Mouse (Mus musculus): ENCODE data around the gene Ebf1. TPM values are rescaled to one million over a fixed set of nuclear protein-coding genes. Genes with fewer than 3 reads are reported as not detected.

The Ebf1 gene
- total RNA-seq, 2 experiments from 2014 or later, result 13.4 to 14.4 TPM

- peak; percentile 65 to 75 for DNase-seq
- intact Hi-C loops (cut with DNase I), result loop anchor here (1.0 kb wide), 1 partner anchor 65 kb away; no protein-coding TSS in a partner anchor
These were observed 843 bp downstream of the Ebf1 start for GRCm38 (mm10) chr11:44617734-44618586.

- DNase-seq, result peak; percentile 41 to 65
- intact Hi-C loops (cut with DNase I), result no loop called here
These were observed 2.2 kb downstream of the Ebf1 start for GRCm38 (mm10) chr11:44619131-44619886.

DNA sequence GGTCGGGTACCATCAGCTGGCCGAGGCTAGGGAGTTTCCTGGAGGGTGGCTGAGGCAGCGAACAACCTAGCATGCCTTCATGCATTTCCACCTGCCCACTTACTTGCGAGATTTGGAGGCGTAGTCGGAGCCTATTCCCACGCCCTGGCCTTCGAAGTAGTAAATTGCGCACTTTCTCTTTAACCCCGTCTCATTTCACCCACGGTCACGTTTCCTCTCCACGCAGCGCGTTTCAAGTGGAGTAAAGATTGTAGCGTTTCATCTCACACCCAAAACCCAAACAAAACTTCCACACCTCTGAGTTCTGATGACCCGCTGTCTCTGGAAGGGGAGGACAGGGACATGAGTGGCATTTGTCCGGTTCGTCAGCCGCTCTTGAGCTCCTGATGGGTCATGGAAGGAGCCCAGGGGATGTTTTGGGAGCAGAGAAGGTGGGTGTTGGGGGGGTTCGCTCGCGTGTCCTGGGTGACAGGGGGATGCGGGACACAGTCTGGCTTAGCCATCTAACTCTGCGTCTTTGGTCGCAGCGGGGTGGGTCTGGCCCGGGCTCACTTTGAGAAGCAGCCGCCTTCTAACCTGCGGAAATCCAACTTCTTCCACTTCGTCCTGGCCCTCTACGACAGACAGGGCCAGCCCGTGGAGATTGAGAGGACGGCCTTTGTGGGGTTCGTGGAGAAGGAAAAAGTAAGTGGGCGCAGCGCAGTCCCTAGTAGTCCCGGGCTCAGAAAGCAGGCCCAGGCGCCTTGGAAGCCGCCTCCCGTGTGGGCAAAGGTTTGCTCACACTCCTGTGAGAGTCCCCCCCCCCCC, 3.0 kb downstream of the Ebf1 start:
- intact Hi-C loops (cut with DNase I), result loop anchor here (2.0 to 5.0 kb wide), 2 partner anchors 47 to 125 kb away; no protein-coding TSS in a partner anchor

DNA sequence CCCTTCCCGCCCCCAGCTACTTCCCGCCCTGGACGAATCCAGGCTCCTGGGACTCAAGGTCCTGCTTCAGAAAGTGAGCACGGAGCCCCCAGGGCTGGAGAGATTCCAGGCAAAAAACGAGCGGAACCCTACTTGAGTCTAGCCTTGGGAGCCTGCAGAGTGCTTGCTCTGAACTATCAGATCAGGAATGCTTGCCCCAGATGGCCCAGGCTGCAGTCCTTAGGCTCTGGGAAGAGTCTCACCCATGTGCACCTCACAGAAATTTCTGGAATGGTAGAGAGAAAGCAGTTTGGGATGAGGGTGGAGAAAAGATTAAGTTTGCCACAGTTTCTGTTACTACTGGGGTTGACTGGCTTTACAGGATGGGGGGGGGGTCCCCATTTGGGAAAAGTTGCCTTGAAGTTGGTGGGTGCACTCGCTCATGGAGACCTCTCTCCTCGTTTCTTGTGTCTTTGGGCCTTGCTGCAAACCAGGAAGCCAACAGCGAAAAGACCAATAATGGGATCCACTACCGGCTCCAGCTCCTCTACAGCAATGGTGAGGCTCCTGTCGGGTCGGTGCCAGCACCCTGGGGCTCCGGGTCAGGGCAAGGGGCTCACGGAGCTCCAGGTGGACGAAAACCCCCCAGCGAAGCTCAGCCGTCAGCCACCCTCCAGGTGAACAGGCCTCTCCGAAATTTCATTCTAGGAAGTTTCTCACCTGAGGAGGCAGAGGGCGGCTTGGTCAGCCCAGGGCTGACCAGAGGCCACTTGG, 3.8 kb downstream of the Ebf1 start:
- peak; percentile 14 to 32 for DNase-seq
- intact Hi-C loops (cut with DNase I), result loop anchor here (2.0 to 5.0 kb wide), 2 partner anchors 46 to 124 kb away; no protein-coding TSS in a partner anchor

More for the DNA sequence above, 3.0 kb downstream of the Ebf1 start:
- peak; percentile 49 to 71 for DNase-seq

GRCm38 (mm10) chr11:44621615-44622014, 4.5 kb downstream of the Ebf1 start:
- intact Hi-C loops (cut with DNase I), result loop anchor here (2.0 to 5.0 kb wide), 2 partner anchors 46 to 123 kb away; no protein-coding TSS in a partner anchor

DNA sequence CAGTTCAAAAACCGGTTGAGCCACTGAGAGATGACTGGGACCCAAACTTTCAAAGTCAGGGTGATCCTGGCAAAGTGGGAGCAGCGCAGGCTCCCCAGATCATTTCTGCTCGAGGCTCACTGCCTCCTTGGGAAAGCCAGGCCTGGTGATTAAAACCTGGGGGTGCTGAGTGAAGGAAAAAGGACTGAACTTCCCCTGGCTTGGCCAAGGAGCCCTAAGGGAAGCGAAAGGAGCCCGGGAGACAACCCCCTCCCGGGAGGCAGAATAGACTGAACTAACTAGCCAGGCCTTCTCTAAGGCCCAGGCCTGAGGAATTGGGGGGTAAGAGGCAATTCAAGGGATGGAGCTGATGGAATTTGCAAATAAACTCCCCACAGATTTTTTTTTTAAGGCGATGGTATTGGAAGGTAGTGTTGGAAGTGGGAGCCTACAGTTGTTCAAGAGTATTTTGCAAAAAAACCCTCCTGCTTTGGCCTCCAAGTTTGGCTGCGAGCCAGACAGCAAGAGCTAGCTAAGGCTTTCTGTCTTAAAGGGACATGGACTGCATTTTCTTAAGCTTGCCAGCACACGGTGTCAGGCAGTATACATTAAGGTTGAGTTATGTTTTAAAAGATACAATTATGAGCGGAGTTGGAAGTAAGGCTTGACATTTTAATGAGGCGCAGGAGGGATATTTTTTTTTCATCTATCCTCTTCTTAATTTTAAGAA, 5.1 kb downstream of the Ebf1 start:
- DNase-seq, result peak; percentile 64 to 66
- intact Hi-C loops (cut with DNase I), result loop anchor here (5.0 kb wide), 1 partner anchor 45 kb away; no protein-coding TSS in a partner anchor

More at GRCm38 (mm10) chr11:44621615-44622014, 4.5 kb downstream of the Ebf1 start:
- DNase-seq, result peak; percentile 9 to 31

DNA sequence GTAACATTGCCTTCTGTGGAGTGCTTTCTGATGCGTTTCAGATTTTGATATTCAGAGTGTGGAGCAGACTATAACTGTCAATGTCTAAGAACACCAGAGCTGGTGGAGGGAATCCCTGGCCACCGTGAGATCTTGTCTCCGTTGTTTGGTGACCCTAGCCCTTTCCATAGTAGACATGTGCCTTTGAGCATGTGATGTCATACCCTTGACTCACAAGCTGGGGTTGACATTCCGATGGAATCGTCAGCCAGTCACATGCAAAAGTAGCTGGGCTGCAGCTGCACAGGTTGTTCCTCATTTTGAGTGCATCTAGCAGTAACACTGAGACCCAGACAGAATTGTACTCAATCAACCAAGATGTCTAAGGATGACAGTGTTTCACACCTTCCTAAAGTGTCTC, 7.4 kb downstream of the Ebf1 start:
- intact Hi-C loops (cut with DNase I), result loop anchor here (5.0 kb wide), 1 partner anchor 43 kb away; no protein-coding TSS in a partner anchor

GRCm38 (mm10) chr11:44626065-44626464, 8.9 kb downstream of the Ebf1 start:
- intact Hi-C loops (cut with DNase I), result no loop called here
- no peak for DNase-seq

More for the DNA sequence above, 7.4 kb downstream of the Ebf1 start:
- DNase-seq, result no peak

DNA sequence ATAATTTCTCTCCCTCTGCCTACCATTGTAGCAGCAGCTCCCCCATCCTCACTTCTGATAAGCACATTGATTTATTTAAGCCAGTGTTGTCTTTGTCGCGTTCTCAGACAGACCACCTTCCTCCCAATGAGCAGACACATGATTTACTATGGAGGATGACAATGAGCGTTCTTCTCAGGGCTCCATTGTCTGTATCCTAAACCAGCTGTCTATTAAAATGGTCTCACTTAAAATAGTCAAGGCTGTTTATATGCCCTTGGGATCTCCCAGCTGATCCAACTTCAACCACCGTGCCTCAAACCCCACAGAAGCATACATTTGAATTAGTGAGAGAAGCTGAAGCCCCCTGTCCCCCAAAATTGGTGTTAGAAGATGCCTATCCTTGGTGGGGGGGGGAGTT, 11.3 kb downstream of the Ebf1 start:
- DNase-seq, result no peak
- intact Hi-C loops (cut with DNase I), result no loop called here

GRCm38 (mm10) chr11:44632064-44632968, 15.2 kb downstream of the Ebf1 start:
- intact Hi-C loops (cut with DNase I), result no loop called here
- no peak for DNase-seq

GRCm38 (mm10) chr11:44633001-44633693, 16.0 kb downstream of the Ebf1 start:
- no peak for DNase-seq
- intact Hi-C loops (cut with DNase I), result no loop called here

DNA sequence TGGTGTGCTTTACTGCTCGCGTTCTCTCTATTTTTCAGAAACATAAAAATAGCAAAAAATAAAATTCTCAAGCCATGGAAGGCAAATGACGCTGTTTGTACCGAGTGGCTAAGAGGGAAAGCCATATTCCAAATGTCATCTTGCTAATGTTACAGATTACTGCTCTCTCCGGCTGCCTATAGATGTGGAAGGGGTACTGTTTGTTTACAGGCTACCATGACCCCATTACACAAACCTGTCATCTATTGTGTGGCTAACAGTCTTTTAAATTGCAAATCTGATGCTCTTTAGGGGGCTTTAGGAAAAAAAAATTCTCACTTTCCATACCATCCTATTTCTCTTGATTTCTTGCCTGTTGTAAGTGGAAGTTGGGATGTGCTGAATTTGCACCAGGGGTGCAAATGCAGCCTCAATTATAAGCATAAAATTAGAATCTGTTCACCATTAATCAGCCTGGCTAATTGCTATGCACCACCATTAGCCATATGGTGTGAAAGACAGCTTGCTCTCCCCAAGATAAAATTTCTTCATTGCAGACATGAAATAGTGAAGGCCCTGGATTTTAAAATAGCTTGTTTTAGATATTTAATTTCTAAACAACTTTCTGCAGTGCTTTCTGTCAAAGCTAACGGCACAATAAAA, 17.6 kb downstream of the Ebf1 start:
- no peak for DNase-seq
- intact Hi-C loops (cut with DNase I), result no loop called here

GRCm38 (mm10) chr11:44636241-44636640, 19.1 kb downstream of the Ebf1 start:
- no peak for DNase-seq
- intact Hi-C loops (cut with DNase I), result no loop called here

- intact Hi-C loops (cut with DNase I), result no loop called here
- no peak for DNase-seq
These were observed 21.2 kb downstream of the Ebf1 start for GRCm38 (mm10) chr11:44638193-44638754.

GRCm38 (mm10) chr11:44641496-44641895, 24.4 kb downstream of the Ebf1 start:
- DNase-seq, result no peak
- intact Hi-C loops (cut with DNase I), result no loop called here

DNA sequence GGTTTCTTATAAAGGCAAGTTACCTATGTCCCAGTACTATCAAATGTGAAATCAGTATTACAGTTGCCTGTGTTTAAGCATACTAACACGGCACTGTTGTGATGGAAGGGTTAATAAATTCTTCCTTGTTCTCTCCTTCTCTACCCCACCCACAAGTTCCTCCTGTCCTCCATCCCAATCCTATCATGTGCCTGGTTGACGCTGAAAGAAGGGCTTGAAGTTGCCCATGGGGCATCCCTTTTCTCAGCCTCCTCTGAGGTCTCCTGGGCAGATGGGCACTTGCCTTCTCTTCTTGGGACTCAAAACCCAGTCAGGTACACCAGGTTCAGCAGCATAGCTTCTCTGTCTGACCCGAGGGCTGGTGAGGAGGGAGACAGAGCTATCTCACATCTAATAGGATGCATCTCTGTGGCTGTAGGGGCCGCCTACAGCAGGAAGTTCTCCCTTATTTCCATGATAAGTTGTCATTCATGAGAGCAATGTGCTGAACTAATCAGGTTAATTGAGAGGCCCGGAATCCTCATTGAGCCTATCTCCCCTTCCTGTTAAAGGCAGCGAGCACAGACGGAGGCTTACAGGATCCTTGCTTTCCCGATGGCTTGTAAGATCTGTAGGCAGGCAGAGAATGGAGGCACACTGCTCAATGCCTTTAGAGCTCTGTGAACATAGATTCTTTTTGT, 37.4 kb downstream of the Ebf1 start:
- intact Hi-C loops (cut with DNase I), result no loop called here
- DNase-seq, result no peak
